Mouse (Mus musculus) cerebellum, adult 11 months (tissue): ENCODE data around the gene Nynrin.

ENCODE experiments used
- DNase-seq: peaks from one replicate; pipeline ENCODE4 v3.0.0; 2022

Gene Nynrin

DNA sequence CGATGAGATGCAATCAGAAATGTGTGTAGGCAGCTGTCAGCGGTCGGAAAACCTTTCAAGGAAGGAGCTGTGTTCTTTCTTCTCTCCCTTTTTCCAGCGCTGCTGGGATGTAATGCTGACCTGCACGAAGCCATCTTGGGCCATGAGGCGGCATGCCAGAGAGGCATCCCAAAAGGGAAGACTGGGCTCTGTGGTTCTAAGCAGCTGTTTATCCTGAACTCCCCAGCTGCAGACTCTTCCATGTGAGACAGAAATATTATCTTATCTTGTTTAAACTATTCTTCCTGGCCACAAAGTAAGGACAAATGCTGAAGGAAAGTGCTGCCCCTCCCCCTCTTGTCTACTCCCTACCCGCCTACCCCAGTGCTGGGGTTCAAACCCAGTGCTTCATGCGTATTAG lies 27.2 kb downstream of the Nynrin start:
- DNase-seq, result no peak

DNA sequence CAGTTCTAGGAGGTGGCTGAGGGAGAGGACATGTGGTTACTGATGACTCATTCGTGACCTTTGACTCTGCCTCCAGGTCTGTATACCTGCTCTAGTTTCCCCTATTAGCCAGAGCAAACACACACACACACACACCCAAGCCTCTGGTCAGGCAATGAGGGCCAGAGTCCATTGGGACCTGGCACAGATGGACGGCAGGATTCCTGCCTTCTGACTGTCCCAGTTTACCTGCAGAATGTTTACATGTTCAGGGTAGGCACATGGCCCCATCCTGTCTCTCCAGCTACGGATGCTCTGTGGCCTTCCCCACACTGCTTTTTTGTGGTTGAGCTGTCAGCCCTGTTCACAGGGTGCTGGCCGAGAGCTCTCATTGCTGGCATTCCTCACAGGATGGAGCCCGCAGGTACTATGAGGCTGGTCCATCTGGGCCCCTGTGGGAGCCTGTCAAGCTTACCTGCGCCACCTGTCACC lies 28.4 kb downstream of the Nynrin start:
- DNase-seq, result peak; percentile 95

DNA sequence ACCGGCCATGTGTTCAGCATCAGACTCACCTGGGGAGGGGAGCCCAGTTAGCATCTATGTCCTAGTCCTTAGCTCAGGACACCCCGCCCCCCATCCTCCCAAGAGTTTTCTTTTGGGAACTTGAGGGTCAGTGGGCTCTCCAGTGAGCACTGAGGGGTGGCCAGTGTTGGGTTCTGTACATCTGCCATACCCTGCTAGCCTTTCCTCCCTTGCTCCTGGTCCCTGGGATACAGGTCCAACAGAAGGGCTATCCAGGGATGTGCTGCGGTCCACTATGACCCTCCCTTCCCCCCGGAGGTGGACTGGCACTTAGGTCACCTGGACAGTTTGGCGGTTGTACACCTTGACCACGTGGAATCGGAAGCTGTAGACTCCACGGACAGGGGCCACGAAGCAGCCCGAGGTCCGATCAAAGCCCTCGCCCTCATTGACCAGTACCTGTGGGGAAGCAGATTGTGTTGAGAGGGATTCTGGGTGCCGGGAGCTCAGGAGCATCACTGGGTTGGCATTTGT lies 29.4 kb downstream of the Nynrin start:
- DNase-seq, result peak; percentile 62

DNA sequence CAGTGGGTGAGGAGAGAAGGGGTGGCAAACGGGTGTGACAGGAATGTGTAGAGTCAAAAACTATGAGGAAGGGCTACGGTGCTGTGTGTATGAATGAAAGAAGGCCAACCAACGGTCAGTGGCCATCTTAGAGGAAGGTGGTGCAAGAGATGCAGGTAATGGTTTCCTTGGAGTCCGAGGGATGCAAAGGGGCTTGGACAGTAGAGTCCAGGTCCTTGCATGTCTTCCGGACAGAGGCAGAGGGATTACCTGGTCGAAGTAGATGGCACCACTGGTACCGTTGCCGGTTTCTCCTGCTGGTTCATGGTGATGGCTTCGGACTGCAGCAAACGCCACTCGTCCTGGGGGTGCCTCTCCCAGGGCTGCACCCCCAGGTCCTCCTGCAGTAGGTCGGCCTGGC lies 29.9 kb downstream of the Nynrin start:
- no peak for DNase-seq

DNA sequence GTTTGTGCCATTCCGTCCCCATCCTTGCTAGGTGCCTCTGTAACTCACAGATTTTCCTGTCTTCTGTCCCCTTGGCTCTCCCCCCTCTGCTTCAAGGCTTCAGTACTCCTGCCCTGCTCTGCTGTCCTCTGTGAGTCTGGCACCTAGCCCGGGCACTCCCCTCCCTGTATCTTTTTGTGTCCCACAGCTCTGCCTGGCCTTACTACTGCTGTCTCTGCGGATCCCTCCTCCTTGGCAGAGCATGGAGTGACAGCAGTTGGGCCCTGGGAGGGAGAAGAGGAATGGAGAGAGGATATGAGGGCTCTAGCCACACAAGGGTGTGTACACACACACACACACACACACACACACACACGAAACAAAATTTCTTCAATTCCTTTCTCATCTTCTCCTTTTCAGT lies 30.4 kb downstream of the Nynrin start, which contains the start of gene Cbln3:
Gene Cbln3 (minus strand): TSS at position 227 of the 400 bp plus-strand sequence.
- DNase-seq, result peak; percentile 99

DNA sequence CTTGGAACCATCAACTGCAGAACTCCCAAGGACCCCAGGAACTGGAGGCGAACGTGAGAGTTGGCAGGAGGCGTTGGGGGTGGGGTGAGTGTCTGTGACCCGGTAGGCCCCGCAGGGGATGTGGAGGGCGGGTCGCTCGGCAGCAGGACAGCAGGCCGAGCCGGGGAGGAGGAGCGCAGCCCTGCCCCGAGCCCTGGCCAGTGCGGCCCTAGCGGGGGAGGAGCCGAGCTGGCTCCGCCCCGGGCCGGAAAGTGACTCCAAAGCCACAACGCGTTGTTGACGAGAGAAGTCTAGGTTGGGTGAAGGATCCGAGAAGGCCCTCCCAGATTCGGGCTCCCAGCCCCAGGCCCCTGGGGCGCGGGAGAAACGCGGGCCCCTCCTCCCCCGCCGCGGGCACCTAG lies 30.9 kb downstream of the Nynrin start, which contains the start of gene Khnyn:
Gene Khnyn (plus strand): TSS at position 235 of the 401 bp plus-strand sequence.
- DNase-seq, result peak; percentile 93

DNA sequence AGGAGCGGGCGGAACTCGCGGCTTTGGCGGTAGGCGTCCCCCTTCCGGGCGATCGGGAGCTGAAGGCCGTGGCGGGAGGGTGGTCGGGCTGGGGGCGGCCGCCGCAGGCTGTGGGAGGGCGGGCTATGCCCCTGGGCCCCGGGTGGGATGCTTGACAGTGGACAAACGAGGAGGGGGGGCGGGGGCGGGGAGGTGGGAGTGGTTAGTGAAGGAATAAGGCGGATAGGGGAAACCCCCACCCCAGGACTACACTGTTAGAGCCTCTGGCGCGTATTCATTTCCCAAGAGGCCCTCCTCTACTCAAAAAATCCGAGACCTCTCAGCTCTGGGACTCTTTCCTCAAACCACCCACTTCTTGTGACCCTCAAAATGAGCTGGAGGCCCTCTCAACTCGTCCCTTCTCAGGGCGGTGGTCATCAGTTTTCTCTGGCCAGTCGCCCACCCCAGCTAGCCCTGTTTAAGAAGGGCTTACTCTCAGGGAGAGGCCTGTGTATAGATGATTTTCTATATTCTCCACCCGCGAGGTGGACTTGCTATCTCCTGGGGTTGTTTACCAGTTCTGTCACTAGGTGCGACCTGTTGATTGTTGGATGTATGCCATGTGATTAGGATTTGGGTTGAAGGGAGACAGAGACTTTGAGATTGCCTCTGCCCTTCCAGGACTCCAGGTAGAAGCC lies 31.4 kb downstream of the Nynrin start:
- DNase-seq, result peak; percentile 65

DNA sequence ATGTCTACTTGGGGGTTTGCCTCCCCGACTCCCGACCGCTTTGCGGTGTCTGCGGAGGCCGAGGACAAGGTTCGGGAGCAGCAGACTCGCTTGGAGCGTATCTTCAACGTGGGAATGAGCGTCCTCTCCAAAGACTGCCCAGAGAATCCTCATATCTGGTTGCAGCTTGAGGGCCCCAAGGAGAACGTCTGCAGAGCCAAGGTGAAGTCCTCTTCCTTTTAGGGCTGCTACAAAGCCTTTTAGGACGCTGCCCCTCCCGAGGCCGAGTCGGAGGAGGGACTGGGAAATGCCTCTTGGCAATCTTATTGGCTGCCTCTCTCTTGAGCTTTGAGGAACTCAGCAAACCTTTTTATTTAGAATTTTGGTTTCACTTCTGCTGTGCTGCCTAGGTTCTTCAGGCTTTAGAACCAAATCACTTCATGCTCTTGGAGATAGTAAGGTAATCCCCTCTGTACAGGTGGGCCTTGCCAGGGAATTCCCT lies 32.0 kb downstream of the Nynrin start:
- DNase-seq, result no peak

DNA sequence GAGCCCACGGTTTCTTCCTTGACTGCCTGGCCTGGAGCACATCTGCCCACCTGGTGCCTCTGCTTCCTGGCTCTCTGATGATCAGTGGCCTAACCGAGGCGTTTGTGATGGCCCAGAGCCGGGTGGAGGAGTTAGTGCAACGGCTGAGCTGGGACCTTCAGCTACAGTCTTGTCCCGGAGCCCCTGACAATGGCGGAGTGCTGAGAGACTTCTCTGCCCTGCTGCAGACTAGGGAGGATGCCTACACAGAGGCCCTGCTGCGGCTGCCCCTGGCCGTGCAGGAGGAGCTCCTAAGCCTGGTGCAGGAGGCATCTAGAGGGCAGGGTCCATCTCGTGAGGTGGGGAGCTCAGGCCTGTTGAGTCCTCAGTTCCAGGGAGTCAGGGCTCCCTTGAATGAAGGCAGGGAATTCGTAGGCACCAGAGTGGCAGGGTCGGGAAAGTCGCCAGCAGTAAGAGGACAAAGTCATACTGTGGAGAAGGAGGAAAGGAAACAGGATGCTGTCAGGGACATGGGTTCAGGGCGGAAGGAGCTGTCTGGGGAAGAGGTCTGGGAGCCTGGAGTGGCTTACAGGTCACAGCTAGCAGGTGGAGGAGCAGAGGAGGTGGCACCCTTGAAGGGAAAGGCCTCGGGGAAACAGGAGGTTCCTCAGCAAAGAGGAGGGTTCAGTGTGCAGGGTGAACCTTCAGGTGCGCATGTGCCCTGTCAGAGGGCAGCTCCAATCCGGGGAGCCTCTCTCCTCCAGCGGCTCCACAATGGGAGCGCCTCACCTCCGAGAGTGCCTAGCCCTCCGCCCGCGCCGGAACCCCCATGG lies 33.0 kb downstream of the Nynrin start:
- no peak for DNase-seq

DNA sequence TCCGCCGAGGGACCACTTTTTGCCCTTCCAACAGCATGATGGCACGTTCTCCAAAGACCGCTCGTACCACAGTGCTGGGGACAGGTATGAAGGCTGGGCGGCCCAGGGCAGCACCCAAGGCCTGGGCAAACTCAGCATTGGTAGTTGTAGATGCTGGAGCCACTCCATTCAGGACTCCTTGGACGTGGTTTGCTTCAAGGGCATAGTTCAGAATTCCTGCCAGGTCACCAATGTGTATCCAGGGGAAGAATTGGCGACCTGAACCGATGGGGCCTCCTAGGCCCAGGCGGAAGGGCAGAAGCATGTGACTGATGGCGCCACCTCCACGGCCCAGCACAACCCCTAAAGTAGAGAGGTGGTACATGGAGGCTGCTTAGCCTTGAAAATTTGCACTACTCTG lies 43.9 kb downstream of the Nynrin start:
- no peak for DNase-seq

DNA sequence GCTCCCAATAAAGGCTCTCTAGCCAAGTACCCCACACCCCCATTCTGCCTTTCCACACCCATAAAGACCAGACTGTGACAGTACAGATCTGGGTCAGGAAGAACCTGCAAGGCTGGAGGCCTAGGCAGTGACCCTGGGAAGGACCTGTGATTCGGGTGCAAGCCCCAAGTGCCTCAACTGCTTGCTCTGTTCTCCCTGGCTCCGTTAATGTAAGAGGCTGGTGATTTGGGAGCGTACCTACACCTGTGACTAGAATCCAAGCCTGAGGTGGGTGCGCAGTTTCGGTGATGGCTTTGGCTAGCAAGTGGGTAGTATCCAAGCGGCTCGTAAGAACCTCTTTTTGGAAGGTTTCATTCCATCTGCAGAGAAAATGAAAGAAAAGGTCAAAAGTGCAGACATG lies 45.1 kb downstream of the Nynrin start:
- no peak for DNase-seq

DNA sequence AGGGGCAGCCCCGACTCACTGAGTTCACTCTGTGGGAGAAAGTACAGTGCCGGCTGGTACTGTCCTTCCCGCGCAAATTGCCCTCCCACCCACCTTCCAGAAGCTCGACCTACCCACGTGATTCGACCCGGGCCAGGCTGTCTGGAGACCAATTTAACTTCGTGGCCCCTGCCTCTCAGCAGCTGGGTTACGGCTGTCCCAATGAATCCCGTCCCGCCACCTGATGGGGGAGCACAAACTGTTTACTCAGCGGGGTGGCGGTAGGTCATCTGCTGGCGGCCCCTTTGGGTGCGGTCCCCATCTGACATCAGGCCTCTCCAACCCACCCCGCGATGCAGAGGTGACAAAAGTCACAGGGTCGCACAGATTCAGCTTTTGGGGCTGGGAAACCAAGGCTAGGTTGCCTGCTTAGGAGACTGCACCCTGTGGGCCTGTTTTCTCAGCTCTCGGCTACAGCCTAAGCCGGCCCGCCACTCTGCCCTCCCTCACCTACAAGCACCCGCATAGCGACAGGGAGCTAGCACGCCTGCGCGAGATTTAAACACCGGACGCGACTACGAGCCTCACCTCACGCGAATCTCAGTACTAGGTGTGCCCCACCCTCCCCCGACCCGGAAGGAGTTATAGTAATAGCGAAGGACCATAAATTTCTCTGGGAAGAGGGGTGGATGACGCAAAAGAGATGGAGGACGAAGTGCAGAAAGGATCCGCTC lies 46.0 kb downstream of the Nynrin start, which contains the start of gene Sdr39u1:
Gene Sdr39u1 (minus strand): TSS at position 593 of the 713 bp plus-strand sequence.
- peak; percentile 90 for DNase-seq

DNA sequence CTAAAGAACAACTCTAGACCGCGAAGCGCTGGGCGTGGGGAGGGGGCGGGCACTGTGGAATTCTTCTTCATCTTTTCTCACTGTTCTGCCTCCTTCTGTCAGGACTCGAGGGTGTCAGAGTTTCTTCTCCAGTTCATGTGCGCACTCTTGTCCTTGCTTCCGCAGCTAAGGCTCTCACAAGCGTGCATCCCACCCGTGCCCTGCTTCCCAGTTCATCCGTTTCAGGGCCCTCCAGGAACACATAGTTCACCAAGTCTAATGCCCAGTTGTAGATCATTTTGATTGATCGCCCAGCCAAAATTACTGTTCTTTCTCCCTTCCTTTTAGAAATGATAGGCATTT lies 46.6 kb downstream of the Nynrin start:
- no peak for DNase-seq

DNA sequence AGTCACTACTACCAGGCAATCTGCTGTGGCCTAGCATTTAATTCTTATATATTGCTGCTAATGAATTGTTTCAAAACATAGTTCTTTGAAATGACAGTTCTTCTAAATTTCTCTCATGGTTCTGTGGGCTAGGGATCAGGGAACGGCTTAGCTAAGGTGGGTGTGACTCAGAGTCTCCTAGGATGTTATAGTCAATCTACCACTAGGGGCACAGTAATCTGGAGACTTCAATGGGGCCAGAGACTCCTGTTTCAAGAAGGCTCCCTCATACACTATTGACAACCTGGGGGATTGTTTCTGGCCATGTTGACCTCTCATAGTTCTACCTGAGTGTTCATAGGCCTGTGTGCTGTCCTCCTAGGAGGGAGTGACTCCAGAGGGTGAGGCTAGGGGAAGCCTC lies 51.7 kb downstream of the Nynrin start:
- no peak for DNase-seq

DNA sequence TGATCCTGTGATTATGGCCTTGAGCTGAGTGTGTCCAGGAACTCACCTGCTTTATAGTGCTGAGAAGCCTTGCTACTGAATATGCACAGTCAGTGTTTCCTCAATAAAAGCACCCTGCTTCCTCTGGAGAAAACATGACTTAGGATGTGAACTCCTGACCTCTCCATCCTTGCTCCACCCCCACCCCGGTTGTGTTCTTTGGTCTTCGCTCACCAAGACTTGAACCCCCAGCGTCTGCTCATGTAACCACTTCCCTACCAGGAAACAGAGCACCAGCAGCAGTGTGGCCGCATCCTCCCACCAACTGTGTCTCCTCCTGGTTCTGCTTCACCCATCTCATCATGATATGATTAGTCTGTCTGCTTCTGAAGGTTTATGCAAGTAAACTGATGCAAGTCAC lies 59.6 kb downstream of the Nynrin start:
- no peak for DNase-seq

DNA sequence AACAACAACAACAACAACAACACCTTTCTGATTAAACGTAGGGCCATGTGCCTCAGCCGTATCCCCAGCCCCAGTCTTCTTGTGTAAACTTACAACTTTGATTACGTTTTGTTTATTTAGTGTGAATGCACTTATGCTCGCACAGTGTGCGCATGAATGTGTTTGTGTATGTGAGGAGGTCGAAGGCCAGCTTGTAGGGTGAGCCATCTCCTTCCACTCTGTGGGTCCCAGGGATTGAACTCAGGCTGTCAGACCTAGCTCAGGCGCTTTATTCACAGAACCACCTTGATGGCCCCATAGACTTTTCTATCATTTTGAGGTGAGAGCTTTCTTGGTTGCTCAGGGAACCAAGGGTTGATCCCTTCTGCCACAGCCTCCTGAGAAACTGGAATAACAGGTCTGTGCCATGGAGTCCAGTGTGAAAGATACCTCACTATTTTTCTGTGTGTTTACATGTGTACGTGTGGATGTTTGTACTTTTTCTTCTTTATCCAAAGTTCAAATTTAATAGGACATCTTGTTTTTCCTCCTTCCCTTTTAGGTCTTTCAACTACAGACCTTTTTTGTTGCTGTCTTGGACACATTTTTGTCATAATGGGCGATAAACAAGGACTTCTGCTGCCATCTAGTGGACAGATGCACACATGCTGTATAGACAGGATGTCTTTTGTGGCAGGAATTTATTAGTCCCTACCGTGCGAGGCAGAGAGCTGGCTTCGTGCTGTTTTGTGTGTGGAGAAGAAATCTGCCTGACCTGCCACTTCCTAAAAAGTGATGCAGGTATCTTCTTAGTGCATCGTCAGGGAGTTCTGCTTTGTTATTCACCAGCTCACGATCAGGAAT lies 64.7 kb downstream of the Nynrin start:
- peak; percentile 71 for DNase-seq

DNA sequence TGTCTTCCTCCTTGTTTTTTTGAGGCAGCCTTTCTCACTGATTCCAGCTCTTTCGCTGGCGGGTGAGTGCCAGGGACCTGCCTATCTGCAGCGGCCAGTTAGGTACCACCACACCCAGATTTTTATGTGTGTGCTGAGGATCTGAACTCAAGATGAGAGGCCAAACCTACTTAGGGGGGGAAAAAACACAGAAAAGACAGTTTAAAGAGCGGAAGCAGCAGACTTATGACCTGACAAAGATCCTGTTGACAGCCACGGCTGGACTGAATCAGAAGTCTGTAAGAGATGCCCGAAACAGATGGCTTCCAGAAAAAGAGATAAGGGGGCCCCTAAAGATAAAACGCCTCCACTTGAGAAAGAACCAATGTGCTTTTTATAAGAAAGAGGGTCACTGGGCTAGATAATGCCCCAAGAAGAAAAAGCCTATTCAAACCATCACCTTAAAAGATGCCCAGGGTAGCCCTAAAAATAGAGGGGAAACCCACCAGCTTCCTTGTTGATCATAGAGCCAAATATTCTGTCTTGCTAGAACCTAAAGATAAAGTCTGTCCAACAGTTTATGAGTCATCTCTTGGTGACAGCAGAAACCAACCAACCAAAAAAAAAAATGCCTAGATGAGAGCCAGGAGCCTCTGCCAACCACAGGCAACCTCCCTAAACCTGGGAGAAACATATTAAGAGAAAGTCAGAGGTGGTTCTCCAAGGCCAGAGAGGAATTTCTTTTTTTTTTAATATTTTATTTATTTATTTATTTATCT lies 68.8 kb downstream of the Nynrin start:
- DNase-seq, result no peak
